Mouse (Mus musculus): ENCODE data around the gene Map7d2.
"Not testable (repeated sequence)": the region's sequence is repeated elsewhere in the genome, so short reads cannot be mapped to it uniquely, and the experiment has no call there.

Map7d2 gene

GRCm38 (mm10) chrX:159414130-159414828 lies at the start of gene Map7d2:
Gene Map7d2 (plus strand): TSS chrX:159414572.
- DNase-seq: no peak

GRCm38 (mm10) chrX:159371831-159372752 lies 42.3 kb upstream of the Map7d2 start, which contains the start of gene Eif1ax:
Gene Eif1ax (plus strand): TSS chrX:159372178.
- DNase-seq: peak; percentile 79

GRCm38 (mm10) chrX:159372753-159373144 lies 41.6 kb upstream of the Map7d2 start:
- no peak for DNase-seq

GRCm38 (mm10) chrX:159387105-159387504 lies 27.3 kb upstream of the Map7d2 start:
- DNase-seq: no peak

- DNase-seq: no peak
Observed at GRCm38 (mm10) chrX:159388953-159389352, 25.4 kb upstream of the Map7d2 start.

- no peak for DNase-seq
Observed at GRCm38 (mm10) chrX:159390347-159390962, 23.9 kb upstream of the Map7d2 start.

- no peak for DNase-seq
Observed at GRCm38 (mm10) chrX:159391239-159391638, 23.1 kb upstream of the Map7d2 start.

GRCm38 (mm10) chrX:159409253-159409652 lies 5.1 kb upstream of the Map7d2 start:
- peak; percentile 27 for DNase-seq

GRCm38 (mm10) chrX:159414829-159415673 lies 679 bp downstream of the Map7d2 start:
- DNase-seq: no peak

- not testable (repeated sequence) for DNase-seq
Observed at GRCm38 (mm10) chrX:159430507-159430906, 16.1 kb downstream of the Map7d2 start.

- peak; percentile 36 for DNase-seq
Observed at GRCm38 (mm10) chrX:159442128-159442527, 27.8 kb downstream of the Map7d2 start.

- no peak for DNase-seq
Observed at GRCm38 (mm10) chrX:159447133-159447532, 32.8 kb downstream of the Map7d2 start.

- DNase-seq: no peak
Observed at GRCm38 (mm10) chrX:159459006-159459654, 44.8 kb downstream of the Map7d2 start.

- no peak for DNase-seq
Observed at GRCm38 (mm10) chrX:159474799-159475198, 60.4 kb downstream of the Map7d2 start.

- not testable (repeated sequence) for DNase-seq
Observed at GRCm38 (mm10) chrX:159478243-159478940, 64.0 kb downstream of the Map7d2 start.

- no peak for DNase-seq
Observed at GRCm38 (mm10) chrX:159484247-159484646, 69.9 kb downstream of the Map7d2 start.

GRCm38 (mm10) chrX:159503181-159503580 lies 88.8 kb downstream of the Map7d2 start:
- DNase-seq: no peak

GRCm38 (mm10) chrX:159508331-159509036 lies 94.1 kb downstream of the Map7d2 start:
- no peak for DNase-seq

- DNase-seq: no peak
Observed at GRCm38 (mm10) chrX:159509042-159509441, 94.7 kb downstream of the Map7d2 start.

Data from kidney, adult 9 months (tissue).